Mouse (Mus musculus) thymus, postnatal 25 days (tissue): ENCODE measurements at regions not wholly inside any gene's neighbourhood (a gene's known extent, or its start where the extent isn't known, plus 50 kb on each side); places are given as distances from the start of the nearest gene placed in this dataset.

Experiments
- DNase-seq: peaks from one replicate; pipeline ENCODE4 v3.0.0; 2022

- no peak for DNase-seq
These were observed 50.3 kb upstream of the Cnih3 start for GRCm38 (mm10) chr1:181302151-181302550.
